Mouse (Mus musculus) heart, adult 2 months (tissue): ENCODE data around the gene Plpp7.

Experiments
- CTCF ChIP-seq: fragments of 200-600 bp; IDR thresholded peaks from 2 replicates; pipeline ENCODE4 v1.8.1; 2022; ENCODE audit warnings: antibody characterized with exemption, mild to moderate bottlenecking, moderate library complexity
- EP300 ChIP-seq: fragments of 200-500 bp; IDR thresholded peaks from 2 replicates; pipeline ENCODE4 v1.6.1; 2011; ENCODE audit warnings: low read depth, low read length, control low read depth; ENCODE audit not compliant: insufficient read depth
- POLR2A ChIP-seq: fragments of 200-500 bp; IDR thresholded peaks from 2 replicates; pipeline ENCODE4 v1.6.1; 2011; ENCODE audit warnings: mild to moderate bottlenecking, low read depth, low read length, control low read depth; ENCODE audit not compliant: insufficient read depth

DNA sequence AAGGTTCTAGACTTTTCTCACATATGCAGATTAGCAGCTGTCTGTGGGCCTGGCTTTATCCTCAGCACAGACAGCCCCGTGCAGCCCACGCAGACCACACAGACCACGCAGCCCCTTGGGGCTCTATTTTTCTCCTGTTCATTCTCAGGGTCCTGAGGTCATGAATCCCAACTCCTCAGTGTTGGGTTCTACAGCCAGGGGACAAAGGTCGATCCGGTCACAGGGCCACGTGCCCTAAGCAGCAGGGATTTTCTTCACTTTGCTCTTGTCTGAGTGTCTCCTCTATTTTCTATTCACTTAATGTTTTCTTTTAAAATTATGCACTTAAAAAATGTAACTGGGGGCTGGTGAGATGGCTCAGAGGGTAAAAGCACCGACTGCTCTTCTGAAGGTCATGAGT is 20.0 kb upstream of the Plpp7 start:
- TF ChIP-seq POLR2A (no peak), CTCF (no peak), EP300 (no peak)
